Mouse (Mus musculus) retina, embryonic 14.5 days (tissue): ENCODE results near the gene Alkbh2.

Source experiments
- DNase-seq: peaks from one replicate; pipeline ENCODE4 v3.0.0-alpha.2; 2015; ENCODE audit warnings: low spot score

Gene Alkbh2

GRCm38 (mm10) chr5:114100390-114101099, 27.5 kb downstream of the Alkbh2 start:
- no peak for DNase-seq

GRCm38 (mm10) chr5:114099709-114100389, 28.2 kb downstream of the Alkbh2 start:
- peak; percentile 97 for DNase-seq

- peak; percentile 83 for DNase-seq
These were observed 36.8 kb downstream of the Alkbh2 start, which contains the start of gene Svop for GRCm38 (mm10) chr5:114091057-114091807. Gene Svop (minus strand): TSS chr5:114091570.

- DNase-seq: no peak
These were observed 37.5 kb downstream of the Alkbh2 start for GRCm38 (mm10) chr5:114090421-114091013.

- peak; percentile 20 for DNase-seq
These were observed 40.0 kb downstream of the Alkbh2 start for GRCm38 (mm10) chr5:114087875-114088480.

GRCm38 (mm10) chr5:114085501-114085900, 42.5 kb downstream of the Alkbh2 start:
- no peak for DNase-seq

- no peak for DNase-seq
These were observed 51.0 kb downstream of the Alkbh2 start for GRCm38 (mm10) chr5:114077009-114077408.
